Mouse (Mus musculus) large intestine, adult 2 months (tissue): ENCODE measurements around the gene Chic2. TPM values are rescaled to one million over a fixed set of nuclear protein-coding genes. Genes with fewer than 3 reads are reported as not detected.

Source experiments
- DNase-seq: peaks from one replicate; pipeline ENCODE4 v3.0.0-alpha.2; 2012; ENCODE audit warnings: low read depth, low spot score
- WGBS: fragments of 180-500 bp; shearing (Covaris S2); methylation state at CpG from one replicate; pipeline ENCODE4 v1.1.7; 2018; 5-methylcytosine and 5-hydroxymethylcytosine counted together
- polyA plus RNA-seq: library from polyadenylated mRNA; depleted of rRNA; stranded (reverse); fragments of >200 nt; gene quantifications from 2 replicates; pipeline ENCODE4 v1.2.3, GENCODE M21; 2012; rRNA removed

Gene Chic2
- polyA plus RNA-seq: 6.2 and 8.1 TPM in 2 replicates

- under 1% methylated on average over 89 of the region's 90 CpGs for WGBS
- no peak for DNase-seq
These were observed at the start of gene Chic2 for GRCm38 (mm10) chr5:75044310-75044904. Gene Chic2 (minus strand): TSS chr5:75044774.

DNA sequence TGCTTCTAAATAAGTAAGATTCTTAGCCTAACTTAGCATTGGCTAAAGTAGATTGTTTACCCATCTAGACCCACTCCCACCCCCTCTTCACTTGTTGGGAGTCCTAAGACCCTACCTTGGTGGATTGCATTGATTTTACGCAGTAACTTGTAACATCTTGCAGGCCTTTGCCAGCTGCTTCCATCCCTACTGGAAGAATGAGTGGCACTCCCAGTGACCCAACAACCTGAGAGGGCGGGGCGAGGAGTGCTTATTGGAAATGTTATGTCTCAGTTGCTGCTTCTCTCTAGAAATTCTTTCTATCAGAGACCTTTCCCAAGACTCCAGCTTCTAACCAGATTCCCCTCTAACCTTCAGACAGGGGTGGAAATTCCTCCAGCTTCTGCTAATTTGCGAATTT is 41.3 kb upstream of the Chic2 start:
- 20% methylated on average over 4 of the region's 4 CpGs for WGBS
- DNase-seq: no peak

DNA sequence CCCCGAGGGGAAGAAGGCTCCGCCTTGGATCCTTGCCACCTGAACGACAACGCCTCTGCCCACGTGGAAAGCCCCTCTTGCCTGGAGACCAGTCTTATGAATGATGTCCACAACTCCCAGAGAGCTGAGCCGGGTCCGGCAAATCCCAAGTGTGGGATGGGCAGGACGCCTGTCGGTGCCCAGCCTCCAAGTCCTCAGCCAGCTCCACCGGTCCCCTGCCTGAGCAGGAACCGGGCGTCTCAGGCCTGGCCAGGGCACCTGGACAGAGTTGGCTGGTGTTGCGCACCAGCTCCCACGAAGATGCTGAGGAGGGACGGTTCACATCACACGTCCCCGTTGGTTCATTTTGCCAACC is 40.9 kb upstream of the Chic2 start:
- WGBS: 10% methylated on average over 17 of the region's 17 CpGs
- no peak for DNase-seq

- 6% methylated on average over 25 of the region's 25 CpGs for WGBS
- no peak for DNase-seq
These were observed 40.4 kb upstream of the Chic2 start for GRCm38 (mm10) chr5:75084871-75085520.

GRCm38 (mm10) chr5:75084393-75084870 is 39.9 kb upstream of the Chic2 start:
- 10% methylated on average over 8 of the region's 8 CpGs for WGBS
- DNase-seq: no peak

GRCm38 (mm10) chr5:75083591-75084392 is 39.2 kb upstream of the Chic2 start:
- DNase-seq: no peak
- WGBS: 5% methylated on average over 27 of the region's 27 CpGs

DNA sequence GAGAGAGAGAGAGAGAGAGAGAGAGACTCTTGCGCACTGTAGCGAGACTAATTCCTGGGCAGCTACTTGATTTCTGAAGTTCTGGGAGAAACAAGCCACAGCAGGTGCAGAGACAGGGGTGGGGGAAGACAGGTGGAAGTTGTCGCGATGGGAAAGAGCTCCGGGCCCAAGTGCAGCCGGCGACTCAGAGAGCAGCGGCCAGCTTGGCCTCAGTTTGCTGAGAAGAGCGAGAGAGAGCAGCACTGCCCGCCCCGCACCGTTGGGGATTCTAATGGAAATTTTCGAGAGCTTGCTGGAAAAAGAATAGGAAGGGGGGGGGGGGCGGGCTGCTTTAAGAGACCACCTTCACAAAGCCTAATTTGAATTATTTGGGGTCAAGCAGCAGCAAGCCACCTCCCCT is 38.5 kb upstream of the Chic2 start:
- WGBS: 6% methylated on average over 14 of the region's 14 CpGs
- no peak for DNase-seq

GRCm38 (mm10) chr5:75082439-75082838 is 37.9 kb upstream of the Chic2 start:
- WGBS: 22% methylated on average over 6 of the region's 6 CpGs
- no peak for DNase-seq

GRCm38 (mm10) chr5:75079564-75079963 is 35.0 kb upstream of the Chic2 start:
- DNase-seq: no peak
- WGBS: 3% methylated on average over 7 of the region's 7 CpGs

- WGBS: 4% methylated on average over 19 of the region's 19 CpGs
These were observed 32.4 kb upstream of the Chic2 start for GRCm38 (mm10) chr5:75077051-75077380.

DNA sequence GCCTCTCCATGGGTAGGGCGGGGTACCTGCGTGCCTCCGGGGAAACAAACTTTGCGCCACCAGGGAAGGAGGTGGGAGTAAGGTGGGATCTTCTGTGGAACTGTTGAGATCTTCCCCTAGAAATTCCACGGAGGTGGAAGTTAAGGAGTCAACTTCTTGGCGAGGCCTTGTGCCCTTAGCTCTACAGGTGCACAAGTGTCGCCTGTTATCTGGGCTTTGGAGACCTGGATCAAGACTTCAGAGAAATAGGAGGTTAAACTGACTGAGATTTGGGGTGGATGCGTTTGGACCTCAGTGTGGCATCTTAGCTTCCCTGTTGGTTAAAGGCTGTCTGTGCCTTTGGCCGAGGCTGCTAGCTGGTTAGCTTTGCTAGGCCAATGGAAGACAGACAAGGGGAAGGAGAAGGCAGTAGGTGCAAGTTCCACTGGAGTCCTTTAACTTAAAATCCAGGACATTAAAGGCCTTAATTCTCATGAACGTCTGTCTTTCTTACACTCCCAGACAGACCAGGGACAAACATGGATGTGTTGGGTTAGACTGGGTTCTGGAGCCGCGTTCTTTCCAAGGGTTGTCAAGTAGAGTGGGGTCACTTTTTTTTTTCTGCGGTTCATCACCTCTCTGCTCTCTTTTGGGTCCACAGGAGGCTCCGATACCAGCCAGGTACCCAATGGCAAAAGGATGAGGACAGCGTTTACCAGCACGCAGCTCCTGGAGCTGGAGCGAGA is 31.9 kb upstream of the Chic2 start:
- 4% methylated on average over 17 of the region's 17 CpGs for WGBS
- no peak for DNase-seq

More at GRCm38 (mm10) chr5:75077051-75077380, 32.4 kb upstream of the Chic2 start:
- no peak for DNase-seq

GRCm38 (mm10) chr5:75075383-75075941 is 30.9 kb upstream of the Chic2 start, which contains the start of gene Gsx2:
Gene Gsx2 (plus strand): TSS chr5:75075601.
- 2% methylated on average over 41 of the region's 41 CpGs for WGBS
- DNase-seq: no peak

- WGBS: 15% methylated on average over 15 of the region's 15 CpGs
These were observed 30.2 kb upstream of the Chic2 start for GRCm38 (mm10) chr5:75074537-75075382.

DNA sequence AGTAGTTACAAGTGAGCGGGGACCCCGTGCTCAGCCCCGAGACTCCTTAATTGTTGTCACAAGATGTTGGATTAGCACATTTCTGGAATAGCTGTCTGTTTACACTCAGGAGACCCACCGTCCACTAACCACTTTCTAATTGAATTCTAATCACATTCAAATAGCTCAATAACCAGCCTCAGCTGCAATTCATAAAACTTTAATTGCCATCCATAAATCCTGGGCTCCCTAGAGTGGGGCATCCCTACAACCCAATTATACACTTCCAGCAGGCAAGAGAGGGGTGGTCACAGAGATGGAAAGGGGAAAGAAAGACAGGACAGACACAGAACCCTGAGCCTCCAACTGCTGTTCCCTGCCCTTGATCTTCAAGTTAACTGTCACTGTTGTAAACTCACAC is 29.6 kb upstream of the Chic2 start:
- WGBS: 18% methylated on average over 4 of the region's 4 CpGs
- DNase-seq: no peak

More at GRCm38 (mm10) chr5:75074537-75075382, 30.2 kb upstream of the Chic2 start:
- no peak for DNase-seq

DNA sequence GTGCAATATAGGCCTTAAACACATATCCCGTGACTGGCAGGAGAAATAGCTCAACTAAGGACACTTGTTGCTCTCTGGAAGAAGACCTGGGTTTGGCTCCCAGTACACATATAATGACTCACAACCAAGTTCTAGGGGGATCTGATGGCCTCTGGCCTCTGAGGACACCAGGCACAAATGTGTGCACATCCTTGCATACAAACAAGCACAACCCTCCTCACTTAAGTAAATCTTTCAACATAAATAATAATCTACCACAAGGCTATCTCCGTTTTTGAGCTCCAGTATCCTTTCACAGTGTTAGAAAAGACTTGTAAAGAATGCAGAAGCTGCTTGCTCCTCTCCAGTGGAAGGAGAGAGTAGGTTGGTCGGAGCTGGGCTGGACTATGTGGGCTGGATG is 29.1 kb upstream of the Chic2 start:
- WGBS: 22% methylated on average over 3 of the region's 3 CpGs
- no peak for DNase-seq

- no peak for DNase-seq
- 31% methylated on average over 1 of the region's 1 CpGs for WGBS
These were observed 28.6 kb upstream of the Chic2 start for GRCm38 (mm10) chr5:75073167-75073566.

DNA sequence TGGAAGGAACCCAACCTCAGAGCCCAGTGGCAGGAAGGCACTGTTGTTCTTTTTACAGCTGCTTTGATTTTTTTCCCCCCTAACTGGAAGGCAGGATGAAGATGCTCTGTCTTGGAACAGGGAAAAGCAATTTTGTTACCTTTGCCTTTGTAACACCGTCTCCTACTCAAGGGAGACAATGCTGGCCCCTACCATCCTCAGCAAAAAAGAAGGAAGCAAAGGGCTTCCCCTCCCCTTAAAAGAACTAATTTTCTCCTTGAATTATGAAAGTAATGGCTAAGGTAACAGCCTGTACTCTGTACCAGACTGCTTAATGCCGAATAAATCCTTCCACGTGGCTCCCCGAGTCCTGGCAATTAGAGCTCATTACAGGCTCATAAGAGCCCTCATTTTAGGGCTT is 28.0 kb upstream of the Chic2 start:
- no peak for DNase-seq
- WGBS: 16% methylated on average over 4 of the region's 4 CpGs

- no peak for DNase-seq
- WGBS: 6% methylated on average over 10 of the region's 10 CpGs
These were observed 27.4 kb upstream of the Chic2 start for GRCm38 (mm10) chr5:75071951-75072350.
